In genomic region chr8:122331134-122331523, GRCm38 (mm10) we compare ENCODE assay signal across 7 mouse cellular contexts. TPM values are rescaled to one million over a fixed set of nuclear protein-coding genes. Genes with fewer than 3 reads are reported as not detected.
DNase-seq lines count a peak whose midpoint lies in the region; ATAC-seq and TF ChIP-seq lines count a peak whose summit lies in the region.

No protein-coding gene starts in this region.

- H3K4me2 ChIP-seq in limb, embryonic 12.5 days, result no peak overlapping the region

- intact Hi-C loops in heart, postnatal 25 days (cut with DNase I), result loop anchor here (2.0 to 10.0 kb wide), 2 partner anchors 14 to 356 kb away; no protein-coding TSS in a partner anchor

- H3K9me3 ChIP-seq in limb, embryonic 12.5 days, result no peaks in the 10 kb centered on the region

- H3K4me1 ChIP-seq in limb, embryonic 12.5 days (replicated peaks), result peaks cover 8% of the 10 kb centered on the region
- peaks cover 16% of the 10 kb centered on the region for H3K4me1 ChIP-seq in small intestine, adult 2 months (ENCODE audit: control insufficient read depth, insufficient read depth, insufficient read length, low read length)

- 0 out of 2 replicates have a peak overlapping the region, but pooled peaks have one; percentile 8 for H3K27ac ChIP-seq in limb, embryonic 12.5 days
- H3K27ac ChIP-seq in small intestine, adult 2 months (ENCODE audit: insufficient read depth, low read depth, low read length), result peak overlapping the region; percentile 28; the same call in 1 of the 2 replicates

- peaks cover 36% of the 10 kb centered on the region for H3K27me3 ChIP-seq in limb, embryonic 12.5 days
- no peaks in the 10 kb centered on the region for H3K27me3 ChIP-seq in small intestine, adult 2 months (ENCODE audit: control insufficient read depth, insufficient read depth, low read length)

- DNase-seq in 416B (ENCODE audit: low read depth), result peak; percentile 81
- DNase-seq in brain, adult 2 months (ENCODE audit: low read depth, low spot score), result peak; percentile 44
- DNase-seq in heart, postnatal 25 days (ENCODE audit: low spot score), result peak; percentile 62
- DNase-seq in natural killer cell, adult 2 months (ENCODE audit: low spot score in 2 of 2), result no peak
- DNase-seq in spleen, adult 12 weeks (ENCODE audit: low spot score), result no peak

- no peak for TF ChIP-seq CTCF in small intestine, adult 2 months (IDR thresholded peaks at IDR 0.05; ENCODE audit: extremely low read depth, insufficient read length, insufficient replicate concordance, low read depth, low read length)

- H3K9ac ChIP-seq in limb, embryonic 12.5 days (replicated peaks), result no peak overlapping the region

- WGBS in limb, embryonic 12.5 days, result 78% methylated on average over 3 of the region's 3 CpGs
- 51% methylated on average over 3 of the region's 3 CpGs for WGBS in small intestine, adult 2 months

- no peak for TF ChIP-seq POLR2A in small intestine, adult 2 months (IDR thresholded peaks at IDR 0.05; ENCODE audit: low read depth, low read length)

- H3K36me3 ChIP-seq in limb, embryonic 12.5 days, result no peaks in the 10 kb centered on the region
- peaks cover 35% of the 10 kb centered on the region for H3K36me3 ChIP-seq in small intestine, adult 2 months (ENCODE audit: control insufficient read depth, insufficient read depth, low read length)

- no peak for ATAC-seq in limb, embryonic 12.5 days (ENCODE audit: insufficient number of reproducible peaks, insufficient read depth, low FRiP score, low TSS enrichment, low read depth)

- H3K4me3 ChIP-seq in limb, embryonic 12.5 days (replicated peaks), result no peak overlapping the region
- H3K4me3 ChIP-seq in small intestine, adult 2 months (ENCODE audit: low read depth, low read length), result no peak overlapping the region

RNA-seq across cellular contexts. Expression of gene Trhr2, which starts 29.4 kb away (rescaled TPM):
- not detected for total RNA-seq in heart, postnatal 25 days (2021)
- polyA plus RNA-seq in limb, embryonic 12.5 days (2016; fragmentation: Nextera tagmentation; extraction: Ambion mirVana), result not detected in 2 replicates
- 0.09 and 0.13 TPM in 2 replicates for polyA plus RNA-seq in small intestine, adult 2 months (2012; rRNA removed)

RNA-seq across cellular contexts. Expression of gene Zc3h18, which starts 45.3 kb away (rescaled TPM):
- total RNA-seq in heart, postnatal 25 days (2021), result 10 to 100 TPM; 20.1 to 21.8 TPM
- polyA plus RNA-seq in limb, embryonic 12.5 days (2016; fragmentation: Nextera tagmentation; extraction: Ambion mirVana), result 76.7 and 76.9 TPM in 2 replicates
- 13.6 and 23.3 TPM in 2 replicates for polyA plus RNA-seq in small intestine, adult 2 months (2012; rRNA removed)

RNA-seq across cellular contexts. Expression of gene Zfpm1, which starts 49.2 kb away (rescaled TPM):
- total RNA-seq in heart, postnatal 25 days (2021), result 10 to 100 TPM; 21.3 to 22.6 TPM
- 1.2 and 1.4 TPM in 2 replicates for polyA plus RNA-seq in limb, embryonic 12.5 days (2016; fragmentation: Nextera tagmentation; extraction: Ambion mirVana)
- 153 and 187 TPM in 2 replicates for polyA plus RNA-seq in small intestine, adult 2 months (2012; rRNA removed)

Comparison
In these comparisons a context has a peak if more than half of its experiments do, and no peak if none do; other contexts are left out.
1. DNase-seq: peak in 416B (single experiment), brain, adult 2 months (single experiment) and heart, postnatal 25 days (single experiment); none in natural killer cell, adult 2 months (0 of 2) and spleen, adult 12 weeks (single experiment).
2. RNA of gene Zfpm1, which starts 49.2 kb away (polyA plus RNA-seq): 153 to 187 TPM in small intestine, adult 2 months; 1.2 to 1.4 TPM in limb, embryonic 12.5 days; every median in the first group is over 10 times any median in the second.